Mouse (Mus musculus): ENCODE data around the gene Msmp. TPM values are rescaled to one million over a fixed set of nuclear protein-coding genes. Genes with fewer than 3 reads are reported as not detected.
"Not testable (repeated sequence)": the region's sequence is repeated elsewhere in the genome, so short reads cannot be mapped to it uniquely, and the experiment has no call there.

Msmp gene
- polyA plus RNA-seq, 1 experiment from 2014 or later: not detected

DNA sequence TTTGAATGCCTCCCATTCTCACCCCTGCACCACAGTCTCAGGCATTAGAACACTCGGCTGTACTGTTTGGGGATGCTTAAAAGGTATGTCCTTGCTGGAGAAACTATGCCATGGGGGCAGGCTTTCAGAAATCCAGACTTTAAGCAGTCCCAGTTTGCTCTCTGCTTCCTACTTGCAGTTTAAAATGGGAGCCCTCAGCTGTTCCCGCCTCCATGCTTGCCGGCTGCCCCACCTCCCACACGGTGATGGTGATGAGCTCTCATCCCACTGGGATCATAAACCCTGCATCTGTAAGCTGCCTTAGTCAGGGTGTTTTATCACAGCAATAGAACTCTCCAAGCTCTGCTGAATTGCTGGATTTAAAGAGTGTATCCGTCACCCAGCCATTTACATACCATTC lies 31.9 kb downstream of the Msmp start:
- in situ Hi-C loops (cut with MboI; ENCODE audit: low pct_unique_long_range_greater_than_20kb): no loop called here
- ChIA-PET POLR2A (no interaction called here), CTCF (interaction anchor here (1.2 to 2.1 kb wide), 4 partner anchors 9 to 22 kb away, joined by 3 to 9 read pairs (median 3); partner anchors contain the start of genes Creb3 and Tln1)
- H3K27me3 ChIP-seq: no peaks in the 10 kb centered on the region
- no peak for DNase-seq (ENCODE audit: low read depth, low spot score)
- no peak for TF ChIP-seq CTCF (IDR thresholded peaks at IDR 0.05)
- ATAC-seq: no peak

DNA sequence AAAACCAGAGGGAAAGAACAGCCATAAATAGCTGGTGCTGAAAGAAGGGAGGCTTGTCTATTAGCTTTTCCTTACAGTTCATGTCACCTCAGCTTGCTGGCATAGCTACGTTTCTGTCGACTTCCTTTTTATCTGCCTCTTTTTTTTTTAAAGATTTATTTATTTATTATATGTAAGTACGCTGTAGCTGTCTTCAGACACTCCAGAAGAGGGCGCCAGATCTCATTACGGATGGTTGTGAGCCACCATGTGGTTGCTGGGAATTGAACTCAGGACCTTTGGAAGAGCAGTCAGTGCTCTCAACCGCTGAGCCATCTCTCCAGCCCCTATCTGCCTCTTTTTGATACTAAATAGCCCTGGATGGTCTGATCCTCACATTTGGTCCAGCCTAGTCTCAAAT lies 32.4 kb downstream of the Msmp start:
- CTCF ChIA-PET: interaction anchor here (1.2 to 2.1 kb wide), 3 partner anchors 9 to 21 kb away, joined by 3 to 9 read pairs (median 3); partner anchors contain the start of genes Creb3 and Tln1
- in situ Hi-C loops (cut with MboI; ENCODE audit: low pct_unique_long_range_greater_than_20kb); DNase-seq (ENCODE audit: low read depth, low spot score); ATAC-seq; POLR2A ChIA-PET; H3K27me3 ChIP-seq: not testable (repeated sequence)

DNA sequence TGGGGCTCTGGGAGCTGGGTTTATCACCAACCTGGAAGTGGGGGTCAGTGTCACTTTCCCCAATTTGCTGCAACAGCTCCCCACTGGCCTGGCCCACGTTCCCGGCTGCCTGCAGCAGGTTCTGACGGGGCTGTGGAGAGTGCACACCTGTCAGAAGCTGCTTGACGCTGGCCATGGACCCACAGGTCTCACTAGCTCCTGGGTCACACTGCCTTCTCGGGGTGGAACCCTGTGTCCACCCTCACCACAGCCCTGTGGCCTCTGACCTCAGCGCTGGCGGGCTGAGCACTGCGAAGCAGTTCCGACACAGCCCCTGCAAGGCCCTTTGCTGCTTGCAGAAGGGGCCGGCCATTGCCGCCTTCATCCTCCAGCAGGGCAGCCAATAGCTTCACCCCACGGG lies 35.2 kb downstream of the Msmp start:
- in situ Hi-C loops (cut with MboI; ENCODE audit: low pct_unique_long_range_greater_than_20kb): no loop called here
- no peak for TF ChIP-seq CTCF (IDR thresholded peaks at IDR 0.05)
- ATAC-seq: no peak
- no peak for DNase-seq (ENCODE audit: low read depth, low spot score)
- ChIA-PET POLR2A (interaction anchor here (0.6 kb wide), 1 partner anchor 35 kb away, joined by 4 read pairs; the partner anchor contains the start of gene Msmp), CTCF (interaction anchor here (1.2 kb wide), 2 partner anchors 10 to 18 kb away, joined by 4 read pairs; no protein-coding TSS in a partner anchor)
- no peaks in the 10 kb centered on the region for H3K27me3 ChIP-seq

DNA sequence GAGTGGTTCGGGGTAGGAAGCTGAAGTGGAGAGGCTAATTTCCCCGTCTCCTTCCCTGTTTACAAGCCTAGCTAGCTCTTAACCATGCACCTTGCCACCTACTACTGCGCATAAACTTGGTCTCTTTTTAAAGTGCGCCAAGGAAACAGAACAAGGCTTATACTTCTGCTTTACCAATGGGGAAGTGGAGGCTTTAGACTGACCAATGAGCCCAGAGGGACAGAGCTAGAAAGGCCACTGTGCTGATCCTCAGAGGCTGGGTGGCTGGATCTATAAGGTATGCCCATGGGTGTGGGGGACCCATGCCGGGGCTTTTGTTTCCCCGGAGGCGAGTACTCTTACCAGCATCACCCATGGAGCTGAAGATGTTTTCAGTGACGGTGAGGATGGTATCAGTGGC lies 37.1 kb downstream of the Msmp start:
- no peaks in the 10 kb centered on the region for H3K27me3 ChIP-seq
- POLR2A ChIA-PET: no interaction called here
- no peak for DNase-seq (ENCODE audit: low read depth, low spot score)
- in situ Hi-C loops (cut with MboI; ENCODE audit: low pct_unique_long_range_greater_than_20kb): no loop called here
- CTCF ChIA-PET: interaction anchor here (1.0 to 1.6 kb wide), 3 partner anchors 11 to 16 kb away, joined by 3 to 5 read pairs (median 3); no protein-coding TSS in a partner anchor
- no peak for TF ChIP-seq CTCF (IDR thresholded peaks at IDR 0.05)
- no peak for ATAC-seq

DNA sequence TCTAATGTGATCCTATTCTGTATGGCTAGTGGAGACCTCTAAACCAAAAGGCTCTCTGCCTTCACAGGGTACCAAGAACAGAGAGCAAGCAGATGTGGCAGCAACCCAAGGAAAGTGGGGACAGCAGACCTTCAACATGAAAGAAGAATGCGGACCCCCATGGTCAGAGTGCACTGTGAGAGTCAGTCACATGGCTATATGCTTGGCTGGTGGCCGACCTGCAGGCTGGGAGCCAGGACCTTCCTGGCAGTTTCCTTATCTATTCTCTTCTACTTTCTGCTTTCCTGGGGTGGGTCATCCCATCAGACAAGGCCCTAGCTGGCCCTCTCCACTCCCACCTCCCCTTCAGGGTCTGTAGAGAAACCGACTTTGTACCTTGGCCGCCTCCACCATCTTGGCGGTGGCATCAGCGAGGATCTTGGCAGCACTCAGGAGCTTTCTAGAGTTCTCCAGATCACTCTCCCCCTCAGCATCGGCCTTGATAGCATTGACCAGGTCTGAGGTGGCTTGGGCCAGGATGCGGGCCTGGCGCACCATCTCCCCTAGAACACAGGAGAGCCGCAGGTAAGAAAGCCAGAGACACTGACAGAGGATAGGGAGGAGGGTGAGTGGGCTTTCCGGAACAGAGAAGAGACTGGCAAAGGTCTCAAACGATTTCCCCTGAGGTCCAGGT lies 37.8 kb downstream of the Msmp start:
- in situ Hi-C loops (cut with MboI; ENCODE audit: low pct_unique_long_range_greater_than_20kb): no loop called here
- TF ChIP-seq CTCF (IDR thresholded peaks at IDR 0.05): no peak
- ATAC-seq (no peak), DNase-seq (ENCODE audit: low read depth, low spot score) (no peak)
- POLR2A ChIA-PET: no interaction called here
- H3K27me3 ChIP-seq: no peaks in the 10 kb centered on the region
- CTCF ChIA-PET: interaction anchor here (1.0 to 1.6 kb wide), 2 partner anchors 11 to 16 kb away, joined by 3 to 5 read pairs; no protein-coding TSS in a partner anchor

DNA sequence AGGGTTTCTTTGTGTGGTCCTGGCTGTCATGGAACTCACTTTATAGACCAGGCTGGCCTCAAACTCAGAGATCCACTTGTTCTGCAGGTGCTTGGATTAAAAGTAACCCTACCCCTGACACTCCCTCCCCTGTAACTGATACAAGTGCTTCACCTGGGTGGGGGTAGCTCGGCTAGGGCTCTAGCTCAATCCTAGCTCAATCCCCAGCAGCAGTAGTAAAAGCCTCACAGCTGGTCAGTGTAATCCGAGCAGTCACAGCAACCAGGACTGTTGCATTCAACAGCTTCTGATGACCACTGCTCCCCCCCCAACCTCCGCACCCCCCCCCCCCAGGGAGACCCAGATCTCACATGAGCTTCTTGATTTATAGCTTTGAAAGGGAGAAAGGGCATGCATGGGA lies 42.2 kb downstream of the Msmp start:
- in situ Hi-C loops (cut with MboI; ENCODE audit: low pct_unique_long_range_greater_than_20kb): no loop called here
- ATAC-seq (no peak), DNase-seq (ENCODE audit: low read depth, low spot score) (no peak)
- POLR2A ChIA-PET: no interaction called here
- TF ChIP-seq CTCF (IDR thresholded peaks at IDR 0.05): no peak
- CTCF ChIA-PET: interaction anchor here (1.0 to 1.3 kb wide), 3 partner anchors 11 to 12 kb away, joined by 3 to 9 read pairs (median 3); no protein-coding TSS in a partner anchor
- no peaks in the 10 kb centered on the region for H3K27me3 ChIP-seq

DNA sequence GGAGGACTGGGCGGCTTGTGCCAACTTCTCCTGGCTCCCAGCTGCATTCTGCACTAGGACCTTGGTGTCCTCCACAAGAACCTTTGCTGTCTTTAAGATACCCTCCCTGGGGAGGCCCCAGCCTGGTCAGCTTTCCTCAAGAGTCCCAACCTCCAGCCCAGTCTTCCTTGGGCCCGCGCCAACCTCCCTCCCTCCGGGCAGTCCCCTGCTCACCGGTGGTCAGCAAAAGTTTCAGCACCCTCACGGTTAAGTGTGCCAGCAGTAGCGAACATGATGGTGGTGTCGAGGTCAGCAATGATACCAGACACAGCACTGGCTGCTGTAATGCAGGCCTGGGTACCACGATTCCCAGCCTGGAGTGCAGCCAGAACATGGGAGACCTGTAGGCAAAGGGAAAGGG lies 48.3 kb downstream of the Msmp start:
- ChIA-PET CTCF (interaction anchor here (0.8 to 0.9 kb wide), 2 partner anchors 9 to 11 kb away, joined by 3 read pairs; no protein-coding TSS in a partner anchor), POLR2A (interaction anchor here (0.5 to 0.9 kb wide), 2 partner anchors 24 to 25 kb away, joined by 4 to 5 read pairs; no protein-coding TSS in a partner anchor)
- no peaks in the 10 kb centered on the region for H3K27me3 ChIP-seq
- no peak for TF ChIP-seq CTCF (IDR thresholded peaks at IDR 0.05)
- in situ Hi-C loops (cut with MboI; ENCODE audit: low pct_unique_long_range_greater_than_20kb): no loop called here
- ATAC-seq (no peak), DNase-seq (ENCODE audit: low read depth, low spot score) (no peak)

DNA sequence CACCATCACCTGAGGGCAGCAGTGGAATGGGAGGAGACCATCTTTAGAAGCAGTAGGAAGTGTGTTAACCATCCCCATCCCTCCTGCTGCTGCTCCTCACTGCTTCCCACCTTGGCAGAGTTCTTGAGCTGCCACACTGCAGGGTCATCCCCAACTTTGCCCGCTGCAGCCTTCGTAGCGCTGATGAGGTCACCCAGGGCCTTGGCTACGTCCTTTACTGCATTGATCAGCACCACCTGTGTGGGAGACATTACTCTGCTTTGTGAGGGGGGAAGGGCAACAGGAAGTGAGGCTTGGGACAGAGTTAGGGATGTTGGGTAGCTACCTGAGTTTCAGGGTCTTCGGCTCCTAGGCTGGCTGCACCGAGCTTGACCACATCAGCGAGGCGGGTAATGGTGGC lies 48.7 kb downstream of the Msmp start:
- in situ Hi-C loops (cut with MboI; ENCODE audit: low pct_unique_long_range_greater_than_20kb): no loop called here
- DNase-seq (ENCODE audit: low read depth, low spot score): no peak
- no peak for TF ChIP-seq CTCF (IDR thresholded peaks at IDR 0.05)
- CTCF ChIA-PET: interaction anchor here (0.8 to 0.9 kb wide), 2 partner anchors 9 to 11 kb away, joined by 3 read pairs; no protein-coding TSS in a partner anchor
- POLR2A ChIA-PET: interaction anchor here (0.6 to 0.9 kb wide), 2 partner anchors 26 to 143 kb away, joined by 3 to 4 read pairs; no protein-coding TSS in a partner anchor
- no peaks in the 10 kb centered on the region for H3K27me3 ChIP-seq
- ATAC-seq: no peak

DNA sequence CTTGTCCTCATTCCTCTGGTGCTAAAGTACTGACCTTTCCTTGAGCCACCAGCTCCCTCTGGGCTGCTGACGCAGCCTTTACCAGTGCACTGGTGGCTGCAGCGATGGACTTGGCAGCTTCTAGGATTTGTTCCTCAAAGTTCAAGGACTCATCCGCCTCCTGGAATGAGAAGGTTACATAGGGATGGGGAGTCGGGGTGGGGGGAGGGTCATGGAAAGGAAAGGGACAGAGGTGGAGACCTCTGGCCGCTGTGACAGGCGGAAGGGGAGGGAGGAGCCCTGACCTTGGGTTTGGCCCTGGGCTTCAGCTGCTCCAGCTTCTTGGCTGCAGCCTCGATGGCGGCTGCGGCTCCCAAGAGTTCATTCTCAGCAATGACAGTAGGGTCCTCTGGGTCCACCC lies 51.0 kb downstream of the Msmp start:
- no peak for DNase-seq (ENCODE audit: low read depth, low spot score)
- POLR2A ChIA-PET: no interaction called here
- no peak for ATAC-seq
- in situ Hi-C loops (cut with MboI; ENCODE audit: low pct_unique_long_range_greater_than_20kb): no loop called here
- TF ChIP-seq CTCF (IDR thresholded peaks at IDR 0.05): no peak
- CTCF ChIA-PET: interaction anchor here (0.9 kb wide), 1 partner anchor 103 kb away, joined by 3 read pairs; no protein-coding TSS in a partner anchor
- H3K27me3 ChIP-seq: no peaks in the 10 kb centered on the region

Other genes with a start within 250 kb of the Msmp start
- gene Rusc2, start 202.5 kb downstream of the Msmp start, polyA plus RNA-seq (2021): 29.6 TPM
- 0.17 TPM for gene Fam166b, start 155.4 kb downstream of the Msmp start, polyA plus RNA-seq (2021)
- 50.4 TPM for gene Tesk1, start 142.6 kb downstream of the Msmp start, polyA plus RNA-seq (2021)
- gene Cd72, start 129.9 kb downstream of the Msmp start, polyA plus RNA-seq (2021): 3.3 TPM
- not detected for gene Sit1, start 100.8 kb downstream of the Msmp start, polyA plus RNA-seq (2021)
- 42.8 TPM for gene Ccdc107, start 91.6 kb downstream of the Msmp start, polyA plus RNA-seq (2021)
- 5.5 TPM for gene Arhgef39, start 84.8 kb downstream of the Msmp start, polyA plus RNA-seq (2021)
- not detected for gene Car9, start 77.5 kb downstream of the Msmp start, polyA plus RNA-seq (2021)
- gene Tpm2, start 60.7 kb downstream of the Msmp start, polyA plus RNA-seq (2021): 0.22 TPM
- gene Creb3, start 22.2 kb downstream of the Msmp start, polyA plus RNA-seq (2021): 74.6 TPM
- 112 TPM for gene Tln1, start 21.8 kb downstream of the Msmp start, polyA plus RNA-seq (2021)
- gene Rgp1, start 5.8 kb downstream of the Msmp start, polyA plus RNA-seq (2021): 25.3 TPM
- gene Gba2, start 5.6 kb downstream of the Msmp start, polyA plus RNA-seq (2021): 12.5 TPM
- gene Npr2, start 47.4 kb upstream of the Msmp start, polyA plus RNA-seq (2021): 47.2 TPM
- 0.50 TPM for gene Spag8, start 69.1 kb upstream of the Msmp start, polyA plus RNA-seq (2021)
- 69.0 TPM for gene Hint2, start 72.0 kb upstream of the Msmp start, polyA plus RNA-seq (2021)
- 4.8 TPM for gene Tmem8b, start 84.5 kb upstream of the Msmp start, polyA plus RNA-seq (2021)
- 0.59 TPM for gene Fam221b, start 84.7 kb upstream of the Msmp start, polyA plus RNA-seq (2021)
- gene Olfr70, start 116.3 kb upstream of the Msmp start, polyA plus RNA-seq (2021): not detected
- gene Olfr71, start 125.8 kb upstream of the Msmp start, polyA plus RNA-seq (2021): not detected
- gene Hrct1, start 142.7 kb upstream of the Msmp start, polyA plus RNA-seq (2021): 0.50 TPM
- gene Spaar, start 145.5 kb upstream of the Msmp start, polyA plus RNA-seq (2021): 0.12 TPM
- gene Olfr159, start 186.5 kb upstream of the Msmp start, polyA plus RNA-seq (2021): not detected
- gene Olfr156, start 239.4 kb upstream of the Msmp start, polyA plus RNA-seq (2021): not detected